Mouse (Mus musculus) testis, adult 2 months (tissue): ENCODE measurements around the gene Lmna. TPM values are rescaled to one million over a fixed set of nuclear protein-coding genes. Genes with fewer than 3 reads are reported as not detected.
A peak's percentile ranks its signal among the peaks of the same experiment; 100 is the strongest.

Source experiments
- H3K27ac ChIP-seq: fragments of 200-500 bp; 2 replicates; pipeline ENCODE4 v1.5.1; 2012; ENCODE audit warnings: low read depth, low read length; ENCODE audit not compliant: control insufficient read depth, insufficient read depth
- H3K27me3 ChIP-seq: fragments of 200-500 bp; 2 replicates; pipeline ENCODE4 v1.6.1; 2012; ENCODE audit warnings: mild to moderate bottlenecking, low read length, moderate library complexity; ENCODE audit not compliant: control insufficient read depth, insufficient read depth
- H3K36me3 ChIP-seq: fragments of 200-500 bp; 2 replicates; pipeline ENCODE4 v1.6.1; 2012; ENCODE audit warnings: mild to moderate bottlenecking, low read length; ENCODE audit not compliant: control insufficient read depth, insufficient read depth
- H3K4me1 ChIP-seq: fragments of 200-500 bp; 2 replicates; pipeline ENCODE4 v1.6.1; 2012; ENCODE audit warnings: low read length; ENCODE audit not compliant: control insufficient read depth, insufficient read depth
- H3K4me3 ChIP-seq: fragments of 200-500 bp; 2 replicates; pipeline ENCODE4 v1.5.1; 2012; ENCODE audit warnings: low read depth, mild to moderate bottlenecking, low read length, moderate library complexity, mixed read lengths; ENCODE audit not compliant: control insufficient read depth
- CTCF ChIP-seq: fragments of 200-500 bp; IDR thresholded peaks from 2 replicates; pipeline ENCODE4 v1.5.1; 2012; ENCODE audit warnings: low read depth, mild to moderate bottlenecking, inconsistent platforms, low read length, moderate library complexity; ENCODE audit not compliant: control insufficient read depth, insufficient read depth, insufficient replicate concordance
- POLR2A ChIP-seq: fragments of 200-500 bp; IDR thresholded peaks from 2 replicates; pipeline ENCODE4 v1.6.1; 2012; ENCODE audit warnings: low read depth, mild to moderate bottlenecking, inconsistent platforms, low read length, moderate library complexity; ENCODE audit not compliant: control insufficient read depth
- polyA plus RNA-seq: library from polyadenylated mRNA; depleted of rRNA; stranded (reverse); fragments of >200 nt; gene quantifications from 2 replicates; pipeline ENCODE4 v1.2.3, GENCODE M21; 2012

Lmna gene
- polyA plus RNA-seq, 1 experiment = 14.4 TPM

GRCm38 (mm10) chr3:88532689-88533511 lies 23.1 kb upstream of the Lmna start:
- Histone ChIP-seq H3K27ac (no peak overlapping the region), H3K4me1 (peaks cover 20% of the 10 kb centered on the region), H3K4me3 (peak overlapping the region; percentile 82), H3K27me3 (no peaks in the 10 kb centered on the region; the same call in 1 of the 2 replicates), H3K36me3 (no peaks in the 10 kb centered on the region)
- TF ChIP-seq POLR2A (no peak), CTCF (no peak)

- Histone ChIP-seq H3K27ac (peak within 1 kb of the TSS; percentile 70), H3K4me1 (peaks cover 23% of the 10 kb centered on the region), H3K27me3 (no peaks in the 10 kb centered on the region; the same call in 1 of the 2 replicates), H3K36me3 (no peaks in the 10 kb centered on the region), H3K4me3 (peak within 1 kb of the TSS; percentile 94)
- TF ChIP-seq CTCF = no peak
- no peak for TF ChIP-seq POLR2A
Observed at GRCm38 (mm10) chr3:88532299-88532674, 22.5 kb upstream of the Lmna start, which contains the start of gene Mex3a. Mex3a (plus strand) TSS chr3:88532395.

- peaks cover 24% of the 10 kb centered on the region for H3K4me1 ChIP-seq
- no peak for TF ChIP-seq CTCF
- no peak; the same call in 1 of the 2 replicates for TF ChIP-seq POLR2A
- H3K27me3 ChIP-seq = no peaks in the 10 kb centered on the region; the same call in 1 of the 2 replicates
- H3K36me3 ChIP-seq = no peaks in the 10 kb centered on the region
- H3K4me3 ChIP-seq = peak overlapping the region; percentile 94
- H3K27ac ChIP-seq = peak overlapping the region; percentile 70
Observed at GRCm38 (mm10) chr3:88531348-88532298, 21.9 kb upstream of the Lmna start.

GRCm38 (mm10) chr3:88530082-88530864 lies 20.5 kb upstream of the Lmna start:
- H3K36me3 ChIP-seq = no peaks in the 10 kb centered on the region
- no peak overlapping the region for H3K27ac ChIP-seq
- H3K4me3 ChIP-seq = no peak overlapping the region
- H3K4me1 ChIP-seq = peaks cover 23% of the 10 kb centered on the region
- H3K27me3 ChIP-seq = no peaks in the 10 kb centered on the region; the same call in 1 of the 2 replicates
- no peak for TF ChIP-seq CTCF
- TF ChIP-seq POLR2A = no peak

GRCm38 (mm10) chr3:88529204-88530000 lies 19.6 kb upstream of the Lmna start:
- Histone ChIP-seq H3K27me3 (no peaks in the 10 kb centered on the region; the same call in 1 of the 2 replicates), H3K4me1 (peaks cover 23% of the 10 kb centered on the region), H3K4me3 (no peak overlapping the region), H3K27ac (no peak overlapping the region), H3K36me3 (no peaks in the 10 kb centered on the region)
- TF ChIP-seq POLR2A (no peak), CTCF (no peak)

GRCm38 (mm10) chr3:88528646-88529045 lies 18.9 kb upstream of the Lmna start:
- H3K4me3 ChIP-seq = no peak overlapping the region
- no peak for TF ChIP-seq CTCF
- no peak for TF ChIP-seq POLR2A
- no peaks in the 10 kb centered on the region for H3K36me3 ChIP-seq
- H3K4me1 ChIP-seq = peaks cover 23% of the 10 kb centered on the region
- H3K27ac ChIP-seq = no peak overlapping the region
- no peaks in the 10 kb centered on the region; the same call in 1 of the 2 replicates for H3K27me3 ChIP-seq
